Mouse (Mus musculus) bone marrow macrophage, adult 2 months (primary cell): ENCODE measurements around the gene Pbx4. TPM values are rescaled to one million over a fixed set of nuclear protein-coding genes. Genes with fewer than 3 reads are reported as not detected.

ENCODE experiments used
- H3K27ac ChIP-seq: 2 replicates; pipeline ENCODE4 v1.5.1; 2012; ENCODE audit warnings: low read depth, low read length; ENCODE audit not compliant: insufficient read depth
- H3K4me1 ChIP-seq: 2 replicates; pipeline ENCODE4 v1.6.1; 2012; ENCODE audit warnings: low read length; ENCODE audit not compliant: control insufficient read depth, insufficient read depth
- H3K4me3 ChIP-seq: 2 replicates; pipeline ENCODE4 v1.5.1; 2012; ENCODE audit warnings: mild to moderate bottlenecking, low read length, moderate library complexity; ENCODE audit not compliant: insufficient read depth
- CTCF ChIP-seq: IDR thresholded peaks from 2 replicates; pipeline ENCODE4 v1.5.1; 2012; ENCODE audit warnings: low read depth, mild to moderate bottlenecking, low read length, moderate library complexity
- POLR2A ChIP-seq: IDR thresholded peaks from 2 replicates; pipeline ENCODE4 v1.6.1; 2012; ENCODE audit warnings: mild to moderate bottlenecking, low read depth, low read length, borderline replicate concordance
- polyA plus RNA-seq: library from polyadenylated mRNA; stranded (reverse); fragments of >200 nt; gene quantifications from 2 replicates; pipeline ENCODE4 v1.2.4, GENCODE M21; 2012; ENCODE audit not compliant: missing spikeins, insufficient read depth, insufficient read length

Gene Pbx4
- polyA plus RNA-seq, 1 experiment, result 8.0 TPM

GRCm38 (mm10) chr8:69797661-69798060, 34.6 kb upstream of the Pbx4 start:
- H3K4me1 ChIP-seq, result peaks cover 8% of the 10 kb centered on the region

GRCm38 (mm10) chr8:69799261-69799660, 33.0 kb upstream of the Pbx4 start:
- TF ChIP-seq POLR2A (no peak), CTCF (no peak)
- Histone ChIP-seq H3K4me3 (no peak overlapping the region), H3K4me1 (no peaks in the 10 kb centered on the region), H3K27ac (no peak overlapping the region)

More at GRCm38 (mm10) chr8:69797661-69798060, 34.6 kb upstream of the Pbx4 start:
- no peak for TF ChIP-seq POLR2A
- TF ChIP-seq CTCF, result no peak
- Histone ChIP-seq H3K27ac (no peak overlapping the region), H3K4me3 (no peak overlapping the region)

GRCm38 (mm10) chr8:69799946-69800345, 32.3 kb upstream of the Pbx4 start:
- no peak overlapping the region for H3K27ac ChIP-seq
- H3K4me3 ChIP-seq, result no peak overlapping the region
- no peaks in the 10 kb centered on the region; the same call in 1 of the 2 replicates for H3K4me1 ChIP-seq
- no peak for TF ChIP-seq CTCF
- no peak for TF ChIP-seq POLR2A

GRCm38 (mm10) chr8:69801796-69802195, 30.5 kb upstream of the Pbx4 start:
- no peak overlapping the region for H3K4me3 ChIP-seq
- H3K27ac ChIP-seq, result no peak overlapping the region
- no peak for TF ChIP-seq CTCF
- no peak for TF ChIP-seq POLR2A
- peaks cover 15% of the 10 kb centered on the region for H3K4me1 ChIP-seq

- H3K27ac ChIP-seq, result no peak overlapping the region
- H3K4me1 ChIP-seq, result peaks cover 18% of the 10 kb centered on the region
- H3K4me3 ChIP-seq, result no peak overlapping the region
- TF ChIP-seq CTCF (no peak), POLR2A (no peak)
Observed at GRCm38 (mm10) chr8:69802216-69802615, 30.1 kb upstream of the Pbx4 start.

GRCm38 (mm10) chr8:69803366-69803765, 28.9 kb upstream of the Pbx4 start:
- no peak overlapping the region for H3K4me3 ChIP-seq
- H3K4me1 ChIP-seq, result peaks cover 23% of the 10 kb centered on the region
- no peak overlapping the region for H3K27ac ChIP-seq
- TF ChIP-seq CTCF (no peak), POLR2A (no peak)

GRCm38 (mm10) chr8:69804537-69804936, 27.8 kb upstream of the Pbx4 start:
- peaks cover 23% of the 10 kb centered on the region for H3K4me1 ChIP-seq
- no peak overlapping the region for H3K4me3 ChIP-seq
- no peak for TF ChIP-seq POLR2A
- TF ChIP-seq CTCF, result no peak
- no peak overlapping the region for H3K27ac ChIP-seq

GRCm38 (mm10) chr8:69805086-69805485, 27.2 kb upstream of the Pbx4 start:
- H3K4me1 ChIP-seq, result peaks cover 27% of the 10 kb centered on the region
- H3K4me3 ChIP-seq, result no peak overlapping the region
- no peak overlapping the region for H3K27ac ChIP-seq
- TF ChIP-seq CTCF, result no peak
- TF ChIP-seq POLR2A, result no peak

- Histone ChIP-seq H3K4me1 (peaks cover 31% of the 10 kb centered on the region), H3K27ac (peak overlapping the region; percentile 81), H3K4me3 (no peak overlapping the region)
- TF ChIP-seq POLR2A, result no peak
- TF ChIP-seq CTCF, result no peak
Observed at GRCm38 (mm10) chr8:69805491-69805890, 26.8 kb upstream of the Pbx4 start.

GRCm38 (mm10) chr8:69807236-69807635, 25.1 kb upstream of the Pbx4 start:
- H3K27ac ChIP-seq, result no peak overlapping the region
- H3K4me1 ChIP-seq, result peaks cover 32% of the 10 kb centered on the region
- H3K4me3 ChIP-seq, result no peak overlapping the region
- TF ChIP-seq POLR2A (no peak), CTCF (no peak)
